Mouse (Mus musculus): ENCODE data around the gene Phf19.

Gene Phf19

GRCm38 (mm10) chr2:34899682-34900081 lies 14.1 kb downstream of the Phf19 start:
- no peak for DNase-seq (ENCODE audit: extremely low spot score, low read depth, low spot score)

- DNase-seq (ENCODE audit: extremely low spot score, low read depth, low spot score) = no peak
These were observed 16.0 kb downstream of the Phf19 start for GRCm38 (mm10) chr2:34897820-34898219.

GRCm38 (mm10) chr2:34896821-34897460 lies 16.9 kb downstream of the Phf19 start:
- DNase-seq (ENCODE audit: extremely low spot score, low read depth, low spot score) = no peak

GRCm38 (mm10) chr2:34895503-34896113 lies 18.2 kb downstream of the Phf19 start:
- no peak for DNase-seq (ENCODE audit: extremely low spot score, low read depth, low spot score)

- no peak for DNase-seq (ENCODE audit: extremely low spot score, low read depth, low spot score)
These were observed 19.9 kb downstream of the Phf19 start for GRCm38 (mm10) chr2:34893950-34894349.

GRCm38 (mm10) chr2:34884186-34884585 lies 29.6 kb downstream of the Phf19 start:
- no peak for DNase-seq (ENCODE audit: extremely low spot score, low read depth, low spot score)

- DNase-seq (ENCODE audit: extremely low spot score, low read depth, low spot score) = no peak
These were observed 30.6 kb downstream of the Phf19 start for GRCm38 (mm10) chr2:34883190-34883589.

GRCm38 (mm10) chr2:34882757-34883156 lies 31.1 kb downstream of the Phf19 start:
- no peak for DNase-seq (ENCODE audit: extremely low spot score, low read depth, low spot score)

GRCm38 (mm10) chr2:34880054-34880453 lies 33.8 kb downstream of the Phf19 start:
- DNase-seq (ENCODE audit: extremely low spot score, low read depth, low spot score) = no peak

- DNase-seq (ENCODE audit: extremely low spot score, low read depth, low spot score) = no peak
These were observed 38.9 kb downstream of the Phf19 start, which contains the start of gene Psmd5 for GRCm38 (mm10) chr2:34874816-34875345. TSS of gene Psmd5 (minus strand) at chr2:34874968.

- no peak for DNase-seq (ENCODE audit: extremely low spot score, low read depth, low spot score)
These were observed 39.6 kb downstream of the Phf19 start, which contains the start of gene Cutal for GRCm38 (mm10) chr2:34874271-34874670. TSS of gene Cutal (plus strand) at chr2:34874396.

GRCm38 (mm10) chr2:34870520-34871474 lies 43.0 kb downstream of the Phf19 start:
- peak; percentile 97 for DNase-seq (ENCODE audit: extremely low spot score, low read depth, low spot score)

GRCm38 (mm10) chr2:34869680-34870079 lies 44.1 kb downstream of the Phf19 start:
- DNase-seq (ENCODE audit: extremely low spot score, low read depth, low spot score) = no peak

- no peak for DNase-seq (ENCODE audit: extremely low spot score, low read depth, low spot score)
These were observed 56.1 kb downstream of the Phf19 start for GRCm38 (mm10) chr2:34857728-34858127.

- DNase-seq (ENCODE audit: extremely low spot score, low read depth, low spot score) = no peak
These were observed 58.6 kb downstream of the Phf19 start for GRCm38 (mm10) chr2:34855265-34855664.

- no peak for DNase-seq (ENCODE audit: extremely low spot score, low read depth, low spot score)
These were observed 66.1 kb downstream of the Phf19 start for GRCm38 (mm10) chr2:34847702-34848101.

All from hindlimb bud, embryonic 11.5 days (tissue).